Mouse (Mus musculus): ENCODE measurements at regions not wholly inside any gene's neighbourhood (a gene's known extent, or its start where the extent isn't known, plus 50 kb on each side); places are given as distances from the start of the nearest gene placed in this dataset.

- TF ChIP-seq CTCF (IDR thresholded peaks at IDR 0.05; ENCODE audit: low read depth) (no peak), EP300 (IDR thresholded peaks at IDR 0.05; ENCODE audit: low read depth) (no peak)
Measured at GRCm38 (mm10) chr10:122274181-122274580, 174.1 kb upstream of the Avpr1a start.

Data from liver, embryonic 14.5 days (tissue).